Mouse (Mus musculus): Measurements from ENCODE around the gene Dsel.

DNA sequence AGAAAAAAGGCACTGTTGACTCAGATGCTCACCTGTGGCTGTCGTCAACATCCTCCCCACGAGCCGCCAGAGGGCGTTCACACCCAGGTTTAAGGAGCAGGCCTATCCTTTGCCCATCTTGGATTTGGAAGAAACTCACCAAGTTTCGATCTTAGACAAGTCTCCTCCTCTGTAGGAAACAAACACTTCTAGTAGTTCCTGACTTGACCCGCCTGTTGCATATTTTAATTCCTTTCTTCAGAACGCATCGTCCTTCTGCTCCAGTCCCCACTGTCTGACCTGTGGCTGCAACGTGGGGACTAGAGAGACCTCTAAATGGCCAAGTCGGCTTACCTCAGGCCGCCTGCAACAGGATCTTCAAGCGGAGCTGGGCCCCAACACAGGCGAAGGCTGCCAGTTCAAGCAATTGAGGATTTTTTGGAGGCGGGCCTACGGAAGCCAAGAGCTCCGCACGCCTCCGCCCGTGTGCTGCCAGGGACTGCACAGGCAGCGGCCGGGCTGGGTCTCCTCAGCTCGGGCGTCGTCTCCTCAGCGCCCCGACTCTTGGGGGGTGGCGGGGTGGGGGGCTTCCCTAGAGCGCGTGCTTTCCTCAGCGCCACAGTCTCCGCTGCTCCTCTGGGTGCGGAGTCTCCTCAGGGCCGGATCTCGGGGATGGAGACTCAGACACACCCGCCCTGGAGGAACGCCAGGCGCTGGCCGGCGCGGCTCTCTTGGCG, 497 bp downstream of the Dsel start:
- no peak for TF ChIP-seq POLR2A (IDR thresholded peaks at IDR 0.05; ENCODE audit: control insufficient read depth, low read depth, low read length)
- TF ChIP-seq CTCF (IDR thresholded peaks at IDR 0.05; ENCODE audit: control insufficient read depth, insufficient read depth, insufficient replicate concordance, low read depth, low read length) = peak; percentile 48; the same call in 1 of the 2 replicates

Data from testis, adult 2 months (tissue).